Mouse (Mus musculus) spleen, postnatal 4 days (tissue): ENCODE data around the gene Dclre1a.
"Not testable (repeated sequence)": the region's sequence is repeated elsewhere in the genome, so short reads cannot be mapped to it uniquely, and the experiment has no call there.

Experiments used
- DNase-seq, 2 experiments: peaks; one replicate each; pipeline ENCODE4 v3.0.0; 2022; ENCODE audit warnings: low spot score in 2 of 2

The Dclre1a gene

GRCm38 (mm10) chr19:56548230-56549032, 409 bp upstream of the Dclre1a start, which contains the start of gene Nhlrc2:
Nhlrc2 (plus strand) TSS chr19:56548261.
- DNase-seq, result peak; percentile 83 to 93

- no peak for DNase-seq
These were observed 2.0 kb downstream of the Dclre1a start for GRCm38 (mm10) chr19:56546031-56546430.

- peak in 1 of 2 experiments; percentile 10 for DNase-seq
These were observed 3.2 kb downstream of the Dclre1a start for GRCm38 (mm10) chr19:56544681-56545388.

- peak in 1 of 2 experiments; percentile 12 for DNase-seq
These were observed 4.7 kb downstream of the Dclre1a start for GRCm38 (mm10) chr19:56543320-56543719.

GRCm38 (mm10) chr19:56535765-56536164, 12.3 kb downstream of the Dclre1a start:
- DNase-seq, result peak in 1 of 2 experiments; percentile 7

- peak in 1 of 2 experiments; percentile 13 for DNase-seq
These were observed 13.0 kb downstream of the Dclre1a start for GRCm38 (mm10) chr19:56535064-56535463.

GRCm38 (mm10) chr19:56534337-56534736, 13.7 kb downstream of the Dclre1a start:
- peak in 1 of 2 experiments; percentile 7 for DNase-seq

- DNase-seq, result peak in 1 of 2 experiments; percentile 8
These were observed 14.5 kb downstream of the Dclre1a start for GRCm38 (mm10) chr19:56533291-56534071.

GRCm38 (mm10) chr19:56531251-56531650, 16.8 kb downstream of the Dclre1a start:
- DNase-seq, result peak in 1 of 2 experiments; percentile 7

GRCm38 (mm10) chr19:56530529-56530928, 17.5 kb downstream of the Dclre1a start:
- DNase-seq, result not testable (repeated sequence)

- DNase-seq, result not testable (repeated sequence)
These were observed 28.6 kb downstream of the Dclre1a start for GRCm38 (mm10) chr19:56519408-56519807.

- DNase-seq, result not testable (repeated sequence)
These were observed 34.5 kb downstream of the Dclre1a start for GRCm38 (mm10) chr19:56513527-56513926.

GRCm38 (mm10) chr19:56511207-56511606, 36.8 kb downstream of the Dclre1a start:
- not testable (repeated sequence) for DNase-seq

GRCm38 (mm10) chr19:56503525-56503924, 44.5 kb downstream of the Dclre1a start:
- not testable (repeated sequence) for DNase-seq

GRCm38 (mm10) chr19:56503069-56503468, 45.0 kb downstream of the Dclre1a start:
- not testable (repeated sequence) for DNase-seq

GRCm38 (mm10) chr19:56494157-56494556, 53.9 kb downstream of the Dclre1a start:
- DNase-seq, result not testable (repeated sequence)

- DNase-seq, result no peak
These were observed 58.4 kb downstream of the Dclre1a start for GRCm38 (mm10) chr19:56489601-56490000.

- DNase-seq, result no peak
These were observed 60.7 kb downstream of the Dclre1a start for GRCm38 (mm10) chr19:56487339-56487738.

GRCm38 (mm10) chr19:56486926-56487325, 61.1 kb downstream of the Dclre1a start:
- DNase-seq, result no peak

GRCm38 (mm10) chr19:56485376-56486271, 62.4 kb downstream of the Dclre1a start:
- no peak for DNase-seq
